Mouse (Mus musculus): ENCODE results near the gene Cped1.

Cped1 gene

GRCm38 (mm10) chr6:21985732-21986540 lies at the start of gene Cped1:
Gene Cped1 (plus strand): TSS chr6:21985916.
- no peak for DNase-seq

- no peak for DNase-seq
These were observed 47.6 kb upstream of the Cped1 start for GRCm38 (mm10) chr6:21937981-21938635.

- DNase-seq: peak; percentile 94 to 98
These were observed 36.4 kb upstream of the Cped1 start, which contains the start of gene Ing3 for GRCm38 (mm10) chr6:21949226-21949731. Gene Ing3 (plus strand): TSS chr6:21949571.

GRCm38 (mm10) chr6:21949771-21950448 lies 35.8 kb upstream of the Cped1 start:
- peak; percentile 98 for DNase-seq

GRCm38 (mm10) chr6:21950676-21951075 lies 35.0 kb upstream of the Cped1 start:
- no peak for DNase-seq

- DNase-seq: no peak
These were observed 30.2 kb upstream of the Cped1 start for GRCm38 (mm10) chr6:21955468-21955867.

GRCm38 (mm10) chr6:21958922-21959321 lies 26.8 kb upstream of the Cped1 start:
- DNase-seq: no peak

- no peak for DNase-seq
These were observed 25.8 kb upstream of the Cped1 start for GRCm38 (mm10) chr6:21959909-21960308.

GRCm38 (mm10) chr6:21977532-21977931 lies 8.2 kb upstream of the Cped1 start:
- DNase-seq: no peak

- no peak for DNase-seq
These were observed 4.6 kb upstream of the Cped1 start for GRCm38 (mm10) chr6:21981114-21981513.

- DNase-seq: no peak
These were observed 555 bp upstream of the Cped1 start for GRCm38 (mm10) chr6:21984990-21985731.

- no peak for DNase-seq
These were observed 1.1 kb downstream of the Cped1 start for GRCm38 (mm10) chr6:21986660-21987331.

GRCm38 (mm10) chr6:21987554-21987953 lies 1.8 kb downstream of the Cped1 start:
- no peak for DNase-seq

GRCm38 (mm10) chr6:21988296-21988695 lies 2.6 kb downstream of the Cped1 start:
- DNase-seq: no peak

- no peak for DNase-seq
These were observed 3.4 kb downstream of the Cped1 start for GRCm38 (mm10) chr6:21989081-21989480.

GRCm38 (mm10) chr6:21990181-21991135 lies 4.7 kb downstream of the Cped1 start:
- DNase-seq: no peak

- DNase-seq: no peak
These were observed 5.4 kb downstream of the Cped1 start for GRCm38 (mm10) chr6:21991151-21991550.

GRCm38 (mm10) chr6:21993070-21993469 lies 7.4 kb downstream of the Cped1 start:
- no peak for DNase-seq

GRCm38 (mm10) chr6:21998131-21998530 lies 12.4 kb downstream of the Cped1 start:
- no peak for DNase-seq

GRCm38 (mm10) chr6:21999025-21999424 lies 13.3 kb downstream of the Cped1 start:
- DNase-seq: no peak

- no peak for DNase-seq
These were observed 14.4 kb downstream of the Cped1 start for GRCm38 (mm10) chr6:22000086-22000485.

Data from thymus, postnatal 36 days (tissue).